Mouse (Mus musculus) spleen, adult 18-20 months (tissue): Measurements from ENCODE around the gene Hadh.

Experiments used
- DNase-seq, 2 experiments: peaks; one replicate each; pipeline ENCODE4 v3.0.0; 2022; ENCODE audit warnings: mixed read lengths in 2 of 2

Hadh gene

GRCm38 (mm10) chr3:131214841-131215240 is 57.1 kb downstream of the Hadh start:
- peak; percentile 32 to 67 for DNase-seq

- DNase-seq, result no peak
Measured at GRCm38 (mm10) chr3:131214060-131214658, 57.7 kb downstream of the Hadh start.

- DNase-seq, result no peak
Measured at GRCm38 (mm10) chr3:131212200-131212599, 59.7 kb downstream of the Hadh start.

GRCm38 (mm10) chr3:131208265-131208891 is 63.5 kb downstream of the Hadh start:
- peak; percentile 43 to 49 for DNase-seq

GRCm38 (mm10) chr3:131207846-131208245 is 64.1 kb downstream of the Hadh start:
- DNase-seq, result no peak

- no peak for DNase-seq
Measured at GRCm38 (mm10) chr3:131202311-131202710, 69.6 kb downstream of the Hadh start.

- no peak for DNase-seq
Measured at GRCm38 (mm10) chr3:131199590-131200288, 72.2 kb downstream of the Hadh start.

GRCm38 (mm10) chr3:131198991-131199390 is 72.9 kb downstream of the Hadh start:
- no peak for DNase-seq

GRCm38 (mm10) chr3:131196507-131197019 is 75.3 kb downstream of the Hadh start:
- DNase-seq, result peak in 1 of 2 experiments; percentile 0

GRCm38 (mm10) chr3:131196050-131196449 is 75.9 kb downstream of the Hadh start:
- DNase-seq, result no peak

- DNase-seq, result no peak
Measured at GRCm38 (mm10) chr3:131191454-131191853, 80.4 kb downstream of the Hadh start.

- no peak for DNase-seq
Measured at GRCm38 (mm10) chr3:131190671-131191367, 81.1 kb downstream of the Hadh start.

GRCm38 (mm10) chr3:131190239-131190638 is 81.7 kb downstream of the Hadh start:
- DNase-seq, result no peak

GRCm38 (mm10) chr3:131186193-131186592 is 85.7 kb downstream of the Hadh start:
- DNase-seq, result no peak
